Mouse (Mus musculus) C2C12 (cell line): Measurements from ENCODE around the gene Tatdn3.

Source experiments
- CEBPB ChIP-seq: IDR thresholded peaks from one replicate; pipeline ENCODE4 v1.6.1; 2011; ENCODE audit warnings: low read depth, mild to moderate bottlenecking, control low read depth, moderate library complexity
- CTCF ChIP-seq: IDR thresholded peaks from one replicate; pipeline ENCODE4 v1.5.1; 2011; ENCODE audit not compliant: control insufficient read depth, insufficient read depth, insufficient read length
- FOSL1 ChIP-seq: IDR thresholded peaks from one replicate; pipeline ENCODE4 v1.8.0; 2011; ENCODE audit warnings: mild to moderate bottlenecking, low read length; ENCODE audit not compliant: poor library complexity, insufficient read depth, severe bottlenecking
- MAX ChIP-seq: IDR thresholded peaks from one replicate; pipeline ENCODE4 v1.6.1; 2011; ENCODE audit warnings: mild to moderate bottlenecking, control low read depth
- MYOD1 ChIP-seq: IDR thresholded peaks from one replicate; pipeline ENCODE4 v1.6.1; 2011; ENCODE audit warnings: low read depth; ENCODE audit not compliant: control insufficient read depth, insufficient read length
- USF1 ChIP-seq: IDR thresholded peaks from one replicate; pipeline ENCODE4 v1.6.1; 2011; ENCODE audit warnings: low read depth, mild to moderate bottlenecking, control low read depth, moderate library complexity

- TF ChIP-seq FOSL1 (no peak), CTCF (no peak), MAX (no peak), CEBPB (no peak), USF1 (no peak), MYOD1 (no peak)
Measured at GRCm38 (mm10) chr1:191093578-191093977, 30.8 kb upstream of the Tatdn3 start.
